Mouse (Mus musculus) kidney, adult 2 months (tissue): ENCODE results near the gene Atrip.

ENCODE experiments used
- CTCF ChIP-seq: fragments of 200-500 bp; conservative IDR thresholded peaks from 2 replicates; pipeline ENCODE4 v1.5.1; 2011; ENCODE audit warnings: low read depth, mild to moderate bottlenecking, control low read depth, low read length, moderate library complexity, mixed read lengths; ENCODE audit not compliant: insufficient read depth, insufficient read length
- POLR2A ChIP-seq: fragments of 200-500 bp; IDR thresholded peaks from one replicate; pipeline ENCODE4 v1.6.1; 2011; ENCODE audit warnings: low read depth, low read length, control low read depth

- TF ChIP-seq CTCF (no peak), POLR2A (no peak)
These were observed 42.2 kb downstream of the Atrip start for GRCm38 (mm10) chr9:109031686-109032085.
